Mouse (Mus musculus): Measurements from ENCODE around the gene Tmem9b. TPM values are rescaled to one million over a fixed set of nuclear protein-coding genes. Genes with fewer than 3 reads are reported as not detected.

The Tmem9b gene
- polyA plus RNA-seq, 1 experiment from 2014 or later: 58.9 TPM

GRCm38 (mm10) chr7:109754034-109754433 is 1.4 kb upstream of the Tmem9b start:
- H3K36me3 ChIP-seq (ENCODE audit: control insufficient read depth, insufficient read depth, low read length): no peaks in the 10 kb centered on the region; the same call in 1 of the 2 replicates
- no peaks in the 10 kb centered on the region for H3K9me3 ChIP-seq (replicated peaks; ENCODE audit: control insufficient read depth, low read length)
- H3K27me3 ChIP-seq (ENCODE audit: control insufficient read depth, insufficient read depth, low read length): no peaks in the 10 kb centered on the region
- no peak for ATAC-seq (replicated peaks; ENCODE audit: insufficient number of reproducible peaks, low FRiP score, low TSS enrichment)
- 83% methylated on average over 8 of the region's 8 CpGs for WGBS (ENCODE audit: insufficient replicate concordance)
- H3K9ac ChIP-seq (ENCODE audit: low read depth, low read length): no peak overlapping the region
- H3K4me3 ChIP-seq (ENCODE audit: low read depth, low read length): no peak overlapping the region
- H3K4me2 ChIP-seq: no peak overlapping the region
- H3K4me1 ChIP-seq (ENCODE audit: control insufficient read depth, insufficient read depth, low read length): 0 out of 2 replicates have a peak, but pooled peaks cover 6% of the 10 kb centered on the region
- no peak overlapping the region for H3K27ac ChIP-seq (ENCODE audit: low read depth, low read length)

GRCm38 (mm10) chr7:109751427-109752007 is 1.2 kb downstream of the Tmem9b start:
- H3K4me2 ChIP-seq: peak overlapping the region; percentile 87
- H3K27me3 ChIP-seq (ENCODE audit: control insufficient read depth, insufficient read depth, low read length): no peaks in the 10 kb centered on the region
- peak overlapping the region; percentile 70 for H3K27ac ChIP-seq (ENCODE audit: low read depth, low read length)
- 0 out of 2 replicates have a peak, but pooled peaks cover 6% of the 10 kb centered on the region for H3K4me1 ChIP-seq (ENCODE audit: control insufficient read depth, insufficient read depth, low read length)
- ATAC-seq (replicated peaks; ENCODE audit: insufficient number of reproducible peaks, low FRiP score, low TSS enrichment): no peak
- H3K9me3 ChIP-seq (replicated peaks; ENCODE audit: control insufficient read depth, low read length): no peaks in the 10 kb centered on the region
- WGBS (ENCODE audit: insufficient replicate concordance): 3% methylated on average over 13 of the region's 13 CpGs
- H3K36me3 ChIP-seq (ENCODE audit: control insufficient read depth, insufficient read depth, low read length): no peaks in the 10 kb centered on the region; the same call in 1 of the 2 replicates
- peak overlapping the region; percentile 82 for H3K4me3 ChIP-seq (ENCODE audit: low read depth, low read length)
- H3K9ac ChIP-seq (ENCODE audit: low read depth, low read length): peak overlapping the region; percentile 90

GRCm38 (mm10) chr7:109747747-109748146 is 4.9 kb downstream of the Tmem9b start:
- Histone ChIP-seq H3K4me1 (ENCODE audit: control insufficient read depth, insufficient read depth, low read length) (0 out of 2 replicates have a peak, but pooled peaks cover 5% of the 10 kb centered on the region), H3K27me3 (ENCODE audit: control insufficient read depth, insufficient read depth, low read length) (no peaks in the 10 kb centered on the region), H3K4me3 (ENCODE audit: low read depth, low read length) (no peak overlapping the region), H3K9me3 (replicated peaks; ENCODE audit: control insufficient read depth, low read length) (no peaks in the 10 kb centered on the region), H3K9ac (ENCODE audit: low read depth, low read length) (no peak overlapping the region), H3K4me2 (no peak overlapping the region), H3K27ac (ENCODE audit: low read depth, low read length) (no peak overlapping the region), H3K36me3 (ENCODE audit: control insufficient read depth, insufficient read depth, low read length) (peaks cover 7% of the 10 kb centered on the region)
- 50% methylated on average over 1 of the region's 1 CpGs for WGBS (ENCODE audit: insufficient replicate concordance)
- ATAC-seq (replicated peaks; ENCODE audit: insufficient number of reproducible peaks, low FRiP score, low TSS enrichment): no peak

GRCm38 (mm10) chr7:109741703-109742102 is 11.0 kb downstream of the Tmem9b start:
- H3K36me3 ChIP-seq (ENCODE audit: control insufficient read depth, insufficient read depth, low read length): peaks cover 7% of the 10 kb centered on the region
- H3K27ac ChIP-seq (ENCODE audit: low read depth, low read length): no peak overlapping the region
- H3K4me2 ChIP-seq: no peak overlapping the region
- WGBS (ENCODE audit: insufficient replicate concordance): 90% methylated on average over 4 of the region's 4 CpGs
- no peak for ATAC-seq (replicated peaks; ENCODE audit: insufficient number of reproducible peaks, low FRiP score, low TSS enrichment)
- no peaks in the 10 kb centered on the region for H3K27me3 ChIP-seq (ENCODE audit: control insufficient read depth, insufficient read depth, low read length)
- no peak overlapping the region for H3K9ac ChIP-seq (ENCODE audit: low read depth, low read length)
- no peaks in the 10 kb centered on the region for H3K9me3 ChIP-seq (replicated peaks; ENCODE audit: control insufficient read depth, low read length)
- H3K4me3 ChIP-seq (ENCODE audit: low read depth, low read length): no peak overlapping the region
- H3K4me1 ChIP-seq (ENCODE audit: control insufficient read depth, insufficient read depth, low read length): no peaks in the 10 kb centered on the region

GRCm38 (mm10) chr7:109741060-109741459 is 11.6 kb downstream of the Tmem9b start:
- Histone ChIP-seq H3K4me1 (ENCODE audit: control insufficient read depth, insufficient read depth, low read length) (no peaks in the 10 kb centered on the region), H3K4me2 (no peak overlapping the region), H3K9me3 (replicated peaks; ENCODE audit: control insufficient read depth, low read length) (no peaks in the 10 kb centered on the region), H3K4me3 (ENCODE audit: low read depth, low read length) (no peak overlapping the region), H3K36me3 (ENCODE audit: control insufficient read depth, insufficient read depth, low read length) (peaks cover 7% of the 10 kb centered on the region), H3K27ac (ENCODE audit: low read depth, low read length) (no peak overlapping the region), H3K27me3 (ENCODE audit: control insufficient read depth, insufficient read depth, low read length) (no peaks in the 10 kb centered on the region), H3K9ac (ENCODE audit: low read depth, low read length) (no peak overlapping the region)
- no peak for ATAC-seq (replicated peaks; ENCODE audit: insufficient number of reproducible peaks, low FRiP score, low TSS enrichment)
- 91% methylated on average over 1 of the region's 1 CpGs for WGBS (ENCODE audit: insufficient replicate concordance)

- WGBS (ENCODE audit: insufficient replicate concordance): 72% methylated on average over 5 of the region's 5 CpGs
- no peak for ATAC-seq (replicated peaks; ENCODE audit: insufficient number of reproducible peaks, low FRiP score, low TSS enrichment)
- H3K9ac ChIP-seq (ENCODE audit: low read depth, low read length): no peak overlapping the region
- no peaks in the 10 kb centered on the region for H3K4me1 ChIP-seq (ENCODE audit: control insufficient read depth, insufficient read depth, low read length)
- peaks cover 3% of the 10 kb centered on the region for H3K36me3 ChIP-seq (ENCODE audit: control insufficient read depth, insufficient read depth, low read length)
- H3K4me3 ChIP-seq (ENCODE audit: low read depth, low read length): no peak overlapping the region
- no peaks in the 10 kb centered on the region for H3K27me3 ChIP-seq (ENCODE audit: control insufficient read depth, insufficient read depth, low read length)
- no peak overlapping the region for H3K27ac ChIP-seq (ENCODE audit: low read depth, low read length)
- no peaks in the 10 kb centered on the region for H3K9me3 ChIP-seq (replicated peaks; ENCODE audit: control insufficient read depth, low read length)
- H3K4me2 ChIP-seq: no peak overlapping the region
Observed at GRCm38 (mm10) chr7:109739822-109740370, 12.8 kb downstream of the Tmem9b start.

GRCm38 (mm10) chr7:109734806-109735205 is 17.9 kb downstream of the Tmem9b start:
- Histone ChIP-seq H3K27me3 (ENCODE audit: control insufficient read depth, insufficient read depth, low read length) (no peaks in the 10 kb centered on the region), H3K36me3 (ENCODE audit: control insufficient read depth, insufficient read depth, low read length) (no peaks in the 10 kb centered on the region), H3K27ac (ENCODE audit: low read depth, low read length) (no peak overlapping the region), H3K9me3 (replicated peaks; ENCODE audit: control insufficient read depth, low read length) (no peaks in the 10 kb centered on the region), H3K4me3 (ENCODE audit: low read depth, low read length) (no peak overlapping the region), H3K4me1 (ENCODE audit: control insufficient read depth, insufficient read depth, low read length) (no peaks in the 10 kb centered on the region), H3K4me2 (no peak overlapping the region), H3K9ac (ENCODE audit: low read depth, low read length) (no peak overlapping the region)
- 81% methylated on average over 4 of the region's 4 CpGs for whole genome bisulfite sequencing (ENCODE audit: insufficient replicate concordance)
- no peak for ATAC-seq (replicated peaks; ENCODE audit: insufficient number of reproducible peaks, low FRiP score, low TSS enrichment)

- no peaks in the 10 kb centered on the region for H3K4me1 ChIP-seq (ENCODE audit: control insufficient read depth, insufficient read depth, low read length)
- H3K27ac ChIP-seq (ENCODE audit: low read depth, low read length): no peak within 1 kb of the TSS
- H3K27me3 ChIP-seq (ENCODE audit: control insufficient read depth, insufficient read depth, low read length): no peaks in the 10 kb centered on the region
- no peak within 1 kb of the TSS for H3K4me3 ChIP-seq (ENCODE audit: low read depth, low read length)
- H3K4me2 ChIP-seq: no peak within 1 kb of the TSS
- H3K9ac ChIP-seq (ENCODE audit: low read depth, low read length): no peak within 1 kb of the TSS
- 88% methylated on average over 5 of the region's 5 CpGs for WGBS (ENCODE audit: insufficient replicate concordance)
- no peaks in the 10 kb centered on the region for H3K9me3 ChIP-seq (replicated peaks; ENCODE audit: control insufficient read depth, low read length)
- no peaks in the 10 kb centered on the region for H3K36me3 ChIP-seq (ENCODE audit: control insufficient read depth, insufficient read depth, low read length)
- no peak for ATAC-seq (replicated peaks; ENCODE audit: insufficient number of reproducible peaks, low FRiP score, low TSS enrichment)
Observed at GRCm38 (mm10) chr7:109731626-109732025, 21.0 kb downstream of the Tmem9b start, which contains the start of gene Ascl3. Ascl3 (minus strand) TSS chr7:109731726.

GRCm38 (mm10) chr7:109723697-109724096 is 29.0 kb downstream of the Tmem9b start, which contains the start of gene BC051019:
BC051019 (minus strand) TSS chr7:109723850.
- H3K4me2 ChIP-seq: no peak within 1 kb of the TSS
- H3K27me3 ChIP-seq (ENCODE audit: control insufficient read depth, insufficient read depth, low read length): no peaks in the 10 kb centered on the region
- ATAC-seq (replicated peaks; ENCODE audit: insufficient number of reproducible peaks, low FRiP score, low TSS enrichment): no peak
- no peak within 1 kb of the TSS for H3K27ac ChIP-seq (ENCODE audit: low read depth, low read length)
- H3K4me1 ChIP-seq (ENCODE audit: control insufficient read depth, insufficient read depth, low read length): no peaks in the 10 kb centered on the region
- 84% methylated on average over 5 of the region's 5 CpGs for WGBS (ENCODE audit: insufficient replicate concordance)
- no peak within 1 kb of the TSS for H3K9ac ChIP-seq (ENCODE audit: low read depth, low read length)
- no peaks in the 10 kb centered on the region for H3K36me3 ChIP-seq (ENCODE audit: control insufficient read depth, insufficient read depth, low read length)
- no peak within 1 kb of the TSS for H3K4me3 ChIP-seq (ENCODE audit: low read depth, low read length)
- 0 out of 2 replicates have a peak, but pooled peaks cover 2% of the 10 kb centered on the region for H3K9me3 ChIP-seq (replicated peaks; ENCODE audit: control insufficient read depth, low read length)

Measured in heart, embryonic 11.5 days (tissue).